Mouse (Mus musculus): ENCODE data around the gene Gpcpd1. TPM values are rescaled to one million over a fixed set of nuclear protein-coding genes. Genes with fewer than 3 reads are reported as not detected.

Gpcpd1 gene
- polyA plus RNA-seq, 1 experiment from 2014 or later, result 71.0 TPM

GRCm38 (mm10) chr2:132561860-132562259, 25.7 kb downstream of the Gpcpd1 start:
- no peak overlapping the region for H3K4me3 ChIP-seq
- H3K4me1 ChIP-seq, result no peaks in the 10 kb centered on the region
- no peak overlapping the region for H3K9ac ChIP-seq
- no peaks in the 10 kb centered on the region for H3K27me3 ChIP-seq
- H3K4me2 ChIP-seq (replicated peaks), result no peak overlapping the region
- 95% methylated on average over 4 of the region's 4 CpGs for WGBS
- no peak for ATAC-seq (ENCODE audit: low FRiP score)
- no peak overlapping the region for H3K27ac ChIP-seq
- H3K36me3 ChIP-seq, result peaks cover 36% of the 10 kb centered on the region
- no peaks in the 10 kb centered on the region for H3K9me3 ChIP-seq (replicated peaks)

- WGBS, result 80% methylated on average over 1 of the region's 1 CpGs
- ATAC-seq (ENCODE audit: low FRiP score), result no peak
Observed at GRCm38 (mm10) chr2:132527864-132528263, 59.7 kb downstream of the Gpcpd1 start.

GRCm38 (mm10) chr2:132526894-132527532, 60.5 kb downstream of the Gpcpd1 start:
- Histone ChIP-seq H3K27ac (no peak overlapping the region), H3K27me3 (no peaks in the 10 kb centered on the region), H3K9me3 (replicated peaks) (no peaks in the 10 kb centered on the region), H3K36me3 (peaks cover 30% of the 10 kb centered on the region), H3K9ac (no peak overlapping the region), H3K4me1 (0 out of 2 replicates have a peak, but pooled peaks cover 4% of the 10 kb centered on the region), H3K4me3 (no peak overlapping the region), H3K4me2 (replicated peaks) (no peak overlapping the region)
- peak; percentile 40; the same call in 1 of the 2 replicates for ATAC-seq (ENCODE audit: low FRiP score)
- WGBS, result 76% methylated on average over 10 of the region's 10 CpGs

More at GRCm38 (mm10) chr2:132527864-132528263, 59.7 kb downstream of the Gpcpd1 start:
- H3K4me2 ChIP-seq (replicated peaks), result no peak overlapping the region
- no peak overlapping the region for H3K4me3 ChIP-seq
- H3K4me1 ChIP-seq, result 0 out of 2 replicates have a peak, but pooled peaks cover 4% of the 10 kb centered on the region
- H3K27ac ChIP-seq, result no peak overlapping the region
- peaks cover 31% of the 10 kb centered on the region for H3K36me3 ChIP-seq
- no peaks in the 10 kb centered on the region for H3K9me3 ChIP-seq (replicated peaks)
- H3K9ac ChIP-seq, result no peak overlapping the region
- H3K27me3 ChIP-seq, result no peaks in the 10 kb centered on the region

- Histone ChIP-seq H3K9ac (no peak overlapping the region), H3K9me3 (replicated peaks) (no peaks in the 10 kb centered on the region), H3K4me3 (no peak overlapping the region), H3K4me1 (0 out of 2 replicates have a peak, but pooled peaks cover 4% of the 10 kb centered on the region), H3K4me2 (replicated peaks) (no peak overlapping the region), H3K27ac (no peak overlapping the region), H3K36me3 (peaks cover 21% of the 10 kb centered on the region), H3K27me3 (no peaks in the 10 kb centered on the region)
- no peak for ATAC-seq (ENCODE audit: low FRiP score)
- WGBS, result 61% methylated on average over 4 of the region's 4 CpGs
Observed at GRCm38 (mm10) chr2:132526110-132526509, 61.4 kb downstream of the Gpcpd1 start.

GRCm38 (mm10) chr2:132518021-132518901, 69.3 kb downstream of the Gpcpd1 start:
- no peak for ATAC-seq (ENCODE audit: low FRiP score)
- Histone ChIP-seq H3K9me3 (replicated peaks) (no peaks in the 10 kb centered on the region), H3K36me3 (no peaks in the 10 kb centered on the region), H3K4me1 (peaks cover 2% of the 10 kb centered on the region; the same call in 1 of the 2 replicates), H3K4me2 (replicated peaks) (no peak overlapping the region), H3K9ac (no peak overlapping the region), H3K4me3 (no peak overlapping the region), H3K27ac (no peak overlapping the region), H3K27me3 (no peaks in the 10 kb centered on the region)
- WGBS, result 63% methylated on average over 18 of the region's 18 CpGs

- ATAC-seq (ENCODE audit: low FRiP score), result no peak
- 75% methylated on average over 6 of the region's 6 CpGs for WGBS
- H3K9ac ChIP-seq, result no peak overlapping the region
- no peaks in the 10 kb centered on the region for H3K36me3 ChIP-seq
- no peak overlapping the region for H3K27ac ChIP-seq
- H3K4me3 ChIP-seq, result no peak overlapping the region
- H3K4me1 ChIP-seq, result peaks cover 2% of the 10 kb centered on the region; the same call in 1 of the 2 replicates
- no peaks in the 10 kb centered on the region for H3K9me3 ChIP-seq (replicated peaks)
- no peak overlapping the region for H3K4me2 ChIP-seq (replicated peaks)
- no peaks in the 10 kb centered on the region for H3K27me3 ChIP-seq
Observed at GRCm38 (mm10) chr2:132517194-132517836, 70.2 kb downstream of the Gpcpd1 start.

GRCm38 (mm10) chr2:132516130-132517030, 71.1 kb downstream of the Gpcpd1 start:
- H3K4me3 ChIP-seq, result no peak overlapping the region
- H3K36me3 ChIP-seq, result no peaks in the 10 kb centered on the region
- H3K9ac ChIP-seq, result no peak overlapping the region
- H3K9me3 ChIP-seq (replicated peaks), result no peaks in the 10 kb centered on the region
- ATAC-seq (ENCODE audit: low FRiP score), result peak; percentile 68; the same call in 1 of the 2 replicates
- no peaks in the 10 kb centered on the region for H3K27me3 ChIP-seq
- peaks cover 2% of the 10 kb centered on the region; the same call in 1 of the 2 replicates for H3K4me1 ChIP-seq
- 33% methylated on average over 16 of the region's 16 CpGs for WGBS
- no peak overlapping the region for H3K4me2 ChIP-seq (replicated peaks)
- H3K27ac ChIP-seq, result no peak overlapping the region

- Histone ChIP-seq H3K4me1 (peaks cover 2% of the 10 kb centered on the region; the same call in 1 of the 2 replicates), H3K4me3 (no peak overlapping the region), H3K4me2 (replicated peaks) (no peak overlapping the region), H3K36me3 (no peaks in the 10 kb centered on the region), H3K27me3 (no peaks in the 10 kb centered on the region), H3K27ac (no peak overlapping the region), H3K9me3 (replicated peaks) (no peaks in the 10 kb centered on the region), H3K9ac (no peak overlapping the region)
- 89% methylated on average over 13 of the region's 13 CpGs for WGBS
- ATAC-seq (ENCODE audit: low FRiP score), result no peak
Observed at GRCm38 (mm10) chr2:132515607-132516006, 71.9 kb downstream of the Gpcpd1 start.

GRCm38 (mm10) chr2:132515076-132515475, 72.5 kb downstream of the Gpcpd1 start:
- Histone ChIP-seq H3K27ac (no peak overlapping the region), H3K9me3 (replicated peaks) (no peaks in the 10 kb centered on the region), H3K4me1 (peaks cover 2% of the 10 kb centered on the region; the same call in 1 of the 2 replicates), H3K4me3 (no peak overlapping the region), H3K27me3 (no peaks in the 10 kb centered on the region), H3K36me3 (no peaks in the 10 kb centered on the region), H3K9ac (no peak overlapping the region), H3K4me2 (replicated peaks) (no peak overlapping the region)
- WGBS, result 88% methylated on average over 14 of the region's 14 CpGs
- no peak for ATAC-seq (ENCODE audit: low FRiP score)

GRCm38 (mm10) chr2:132514353-132514752, 73.2 kb downstream of the Gpcpd1 start:
- no peak for ATAC-seq (ENCODE audit: low FRiP score)
- peaks cover 2% of the 10 kb centered on the region; the same call in 1 of the 2 replicates for H3K4me1 ChIP-seq
- no peaks in the 10 kb centered on the region for H3K27me3 ChIP-seq
- no peak overlapping the region for H3K9ac ChIP-seq
- no peaks in the 10 kb centered on the region for H3K9me3 ChIP-seq (replicated peaks)
- no peaks in the 10 kb centered on the region for H3K36me3 ChIP-seq
- H3K4me3 ChIP-seq, result no peak overlapping the region
- H3K27ac ChIP-seq, result no peak overlapping the region
- H3K4me2 ChIP-seq (replicated peaks), result no peak overlapping the region
- WGBS, result 69% methylated on average over 6 of the region's 6 CpGs

GRCm38 (mm10) chr2:132513371-132514181, 74.0 kb downstream of the Gpcpd1 start:
- Histone ChIP-seq H3K4me3 (no peak overlapping the region), H3K9me3 (replicated peaks) (no peaks in the 10 kb centered on the region), H3K4me2 (replicated peaks) (no peak overlapping the region), H3K36me3 (no peaks in the 10 kb centered on the region), H3K4me1 (peaks cover 2% of the 10 kb centered on the region; the same call in 1 of the 2 replicates), H3K9ac (no peak overlapping the region), H3K27me3 (no peaks in the 10 kb centered on the region), H3K27ac (no peak overlapping the region)
- WGBS, result 73% methylated on average over 12 of the region's 12 CpGs
- ATAC-seq (ENCODE audit: low FRiP score), result no peak

Measured in hindbrain, embryonic 12.5 days (tissue).